Mouse (Mus musculus) kidney, adult 2 months (tissue): ENCODE measurements around the gene Bcat2.

Experiments
- CTCF ChIP-seq: fragments of 200-500 bp; conservative IDR thresholded peaks from 2 replicates; pipeline ENCODE4 v1.5.1; 2011; ENCODE audit warnings: low read depth, mild to moderate bottlenecking, control low read depth, low read length, moderate library complexity, mixed read lengths; ENCODE audit not compliant: insufficient read depth, insufficient read length
- POLR2A ChIP-seq: fragments of 200-500 bp; IDR thresholded peaks from one replicate; pipeline ENCODE4 v1.6.1; 2011; ENCODE audit warnings: low read depth, low read length, control low read depth

- TF ChIP-seq CTCF, result no peak
- TF ChIP-seq POLR2A, result no peak
These were observed 4.5 kb upstream of the Bcat2 start for GRCm38 (mm10) chr7:45565446-45565845.
